Mouse (Mus musculus) stomach, postnatal 0 days (tissue): ENCODE measurements around the gene Prn.

ENCODE experiments used
- CTCF ChIP-seq: IDR thresholded peaks from 2 replicates; pipeline ENCODE4 v1.5.1; 2016; ENCODE audit warnings: antibody characterized with exemption, low read depth, mild to moderate bottlenecking, moderate library complexity
- EP300 ChIP-seq: optimal IDR thresholded peaks from 2 replicates; pipeline ENCODE3; 2016; ENCODE audit warnings: antibody characterized with exemption

DNA sequence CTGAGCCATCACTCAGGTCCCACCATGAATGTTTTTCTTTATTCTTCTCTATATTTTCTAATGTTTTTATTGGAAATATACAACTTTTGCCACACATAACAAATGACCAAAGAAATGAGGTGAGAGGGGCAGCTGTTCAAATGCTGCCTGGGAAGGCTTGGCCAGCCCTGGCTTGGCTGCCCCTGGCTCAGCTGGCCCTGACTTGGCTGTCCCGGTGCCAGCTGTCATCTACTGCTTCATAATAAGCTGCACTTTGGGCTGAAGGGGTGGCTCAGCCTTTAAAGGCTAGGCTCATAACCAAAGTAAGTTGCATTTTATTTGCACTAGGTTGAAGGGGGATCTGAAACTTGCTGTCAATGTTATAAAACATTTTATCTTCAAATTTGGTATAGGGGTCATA lies 2.9 kb upstream of the Prn start:
- no peak for TF ChIP-seq CTCF
- no peak for TF ChIP-seq EP300
